Mouse (Mus musculus): ENCODE measurements around the gene Pdlim3.

- TF ChIP-seq CTCF (IDR thresholded peaks at IDR 0.05; ENCODE audit: insufficient read depth, low read length), result no peak
- TF ChIP-seq POLR2A (IDR thresholded peaks at IDR 0.05; ENCODE audit: borderline replicate concordance, extremely low read depth, low read depth, low read length), result no peak
Observed at GRCm38 (mm10) chr8:45917040-45917679, 31.9 kb downstream of the Pdlim3 start.
